ENCODE assay signal across 17 mouse cellular contexts in the genomic region with DNA sequence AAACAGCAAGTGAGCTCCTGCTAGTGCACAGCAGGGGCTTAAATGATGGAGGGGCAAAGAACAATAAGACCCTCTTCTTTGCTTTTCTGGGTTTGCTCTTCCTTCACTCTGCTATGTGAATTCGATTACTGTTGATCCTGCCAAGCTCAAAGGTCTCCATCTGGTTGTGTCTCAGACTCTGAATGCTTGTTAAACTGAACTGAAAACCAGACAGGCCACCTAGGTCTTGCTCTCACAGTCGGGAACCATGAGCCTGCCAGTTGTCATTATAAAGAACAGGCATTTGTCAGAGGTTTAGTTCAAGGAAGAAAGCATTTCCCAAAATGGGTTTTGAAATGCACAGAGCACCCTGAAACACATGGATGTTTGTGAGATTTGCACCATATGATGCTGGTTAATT.
DNase-seq lines count a peak whose midpoint lies in the region; ATAC-seq and TF ChIP-seq lines count a peak whose summit lies in the region.
"Had no signal": no experiment of that assay in that cellular context is flagged by ENCODE, and none has a peak within 500 bp of the region (broad histone marks: within the 10 kb centered on the region; RNA-seq: fewer than 3 reads in every experiment).

No protein-coding gene starts in this region.

- no peaks in the 10 kb centered on the region for H3K27me3 ChIP-seq in forebrain, embryonic 16.5 days (replicated peaks; ENCODE audit: control insufficient read depth, insufficient read depth, low read length)
- no peaks in the 10 kb centered on the region for H3K27me3 ChIP-seq in forebrain, embryonic 12.5 days
- H3K27me3 ChIP-seq in kidney, embryonic 14.5 days (ENCODE audit: control insufficient read depth, insufficient read depth, low read length): no peaks in the 10 kb centered on the region
- H3K27me3 ChIP-seq: liver, embryonic 12.5 days had no signal

- 0 out of 2 replicates have a peak, but pooled peaks cover 4% of the 10 kb centered on the region for H3K4me1 ChIP-seq in forebrain, embryonic 16.5 days (replicated peaks; ENCODE audit: control insufficient read depth, insufficient read depth, low read length)
- no peaks in the 10 kb centered on the region for H3K4me1 ChIP-seq in forebrain, embryonic 12.5 days
- H3K4me1 ChIP-seq in kidney, embryonic 14.5 days (ENCODE audit: control insufficient read depth, insufficient read depth, low read length): no peaks in the 10 kb centered on the region
- H3K4me1 ChIP-seq: hindbrain, embryonic 10.5 days; liver, embryonic 12.5 days; midbrain, embryonic 10.5 days had no signal

- H3K4me2 ChIP-seq in forebrain, embryonic 16.5 days (ENCODE audit: low read length): no peak overlapping the region
- H3K4me2 ChIP-seq in forebrain, embryonic 12.5 days: no peak overlapping the region
- no peak overlapping the region for H3K4me2 ChIP-seq in kidney, embryonic 14.5 days (replicated peaks; ENCODE audit: low read depth, low read length)
- H3K4me2 ChIP-seq: liver, embryonic 12.5 days; lung, embryonic 14.5 days had no signal

- TF ChIP-seq CTCF in brain, embryonic 14.5 days (IDR thresholded peaks at IDR 0.05; ENCODE audit: borderline replicate concordance, extremely low read depth, insufficient read depth, insufficient read length): no peak

- peak; percentile 65 for DNase-seq in Muller cell, postnatal 12 days (ENCODE audit: inconsistent ontology term)
- peak; percentile 69 for DNase-seq in brain, embryonic 14.5 days (ENCODE audit: low read depth)
- peak; percentile 62 to 77 for DNase-seq in cerebellum, postnatal 10 days
- no peak for DNase-seq in urinary bladder, postnatal 4 days (ENCODE audit: low spot score in 2 of 2)
- DNase-seq: gastrocnemius, postnatal 25 days; kidney, adult 18-20 months; kidney, postnatal 14 days; lung, embryonic 14.5 days; lung, postnatal 4 days; retina, postnatal 1 day; thymus, adult 2 months had no signal

- H3K36me3 ChIP-seq in forebrain, embryonic 16.5 days (ENCODE audit: control insufficient read depth, insufficient read depth): no peaks in the 10 kb centered on the region
- H3K36me3 ChIP-seq in forebrain, embryonic 12.5 days (replicated peaks): no peaks in the 10 kb centered on the region
- H3K36me3 ChIP-seq in kidney, embryonic 14.5 days (ENCODE audit: control insufficient read depth, insufficient read depth, low read length): no peaks in the 10 kb centered on the region
- H3K36me3 ChIP-seq: hindbrain, embryonic 10.5 days; liver, embryonic 12.5 days; midbrain, embryonic 10.5 days had no signal

- TF ChIP-seq POLR2A in brain, embryonic 14.5 days (IDR thresholded peaks at IDR 0.05; ENCODE audit: borderline replicate concordance, extremely low read depth, insufficient read depth, insufficient read length, poor library complexity, severe bottlenecking): no peak

- H3K4me3 ChIP-seq in forebrain, embryonic 16.5 days (replicated peaks; ENCODE audit: low read length): no peak overlapping the region
- H3K4me3 ChIP-seq in forebrain, embryonic 12.5 days (replicated peaks): no peak overlapping the region
- no peak overlapping the region for H3K4me3 ChIP-seq in kidney, embryonic 14.5 days (ENCODE audit: low read length)
- H3K4me3 ChIP-seq: hindbrain, embryonic 10.5 days; liver, embryonic 12.5 days; midbrain, embryonic 10.5 days had no signal

- H3K27ac ChIP-seq in forebrain, embryonic 16.5 days (ENCODE audit: low read length): peak overlapping the region; percentile 29
- no peak overlapping the region for H3K27ac ChIP-seq in forebrain, embryonic 12.5 days
- H3K27ac ChIP-seq in kidney, embryonic 14.5 days (ENCODE audit: low read depth, low read length): no peak overlapping the region
- H3K27ac ChIP-seq: hindbrain, embryonic 10.5 days; liver, embryonic 12.5 days; midbrain, embryonic 10.5 days had no signal

- H3K9me3 ChIP-seq in forebrain, embryonic 16.5 days (ENCODE audit: control insufficient read depth, low read length): no peaks in the 10 kb centered on the region
- no peaks in the 10 kb centered on the region for H3K9me3 ChIP-seq in forebrain, embryonic 12.5 days
- H3K9me3 ChIP-seq in kidney, embryonic 14.5 days (ENCODE audit: control insufficient read depth, low read length): no peaks in the 10 kb centered on the region
- H3K9me3 ChIP-seq: midbrain, embryonic 10.5 days had no signal

- peak; percentile 33; the same call in 1 of the 2 replicates for ATAC-seq in forebrain, embryonic 16.5 days
- ATAC-seq in forebrain, embryonic 12.5 days (ENCODE audit: low FRiP score): no peak
- no peak for ATAC-seq in kidney, embryonic 14.5 days (ENCODE audit: low FRiP score, low TSS enrichment)
- ATAC-seq: liver, embryonic 12.5 days had no signal

- H3K9ac ChIP-seq in forebrain, embryonic 16.5 days (replicated peaks; ENCODE audit: low read depth, low read length): no peak overlapping the region
- H3K9ac ChIP-seq in forebrain, embryonic 12.5 days: no peak overlapping the region
- H3K9ac ChIP-seq in kidney, embryonic 14.5 days (ENCODE audit: low read depth, low read length): no peak overlapping the region
- H3K9ac ChIP-seq: liver, embryonic 12.5 days; lung, embryonic 14.5 days had no signal

- WGBS in forebrain, embryonic 16.5 days: 32% methylated on average over 2 of the region's 2 CpGs
- 51% methylated on average over 2 of the region's 2 CpGs for WGBS in forebrain, embryonic 12.5 days
- 84% methylated on average over 2 of the region's 2 CpGs for WGBS in kidney, embryonic 14.5 days

Comparison
In these comparisons a context has a peak if more than half of its experiments do, and no peak if none do; other contexts are left out.
1. DNase-seq: peak in Muller cell, postnatal 12 days (single experiment), brain, embryonic 14.5 days (single experiment) and cerebellum, postnatal 10 days (2 of 2); none in urinary bladder, postnatal 4 days (0 of 2).